ENCODE assay signal across 27 mouse cellular contexts in the genomic region with DNA sequence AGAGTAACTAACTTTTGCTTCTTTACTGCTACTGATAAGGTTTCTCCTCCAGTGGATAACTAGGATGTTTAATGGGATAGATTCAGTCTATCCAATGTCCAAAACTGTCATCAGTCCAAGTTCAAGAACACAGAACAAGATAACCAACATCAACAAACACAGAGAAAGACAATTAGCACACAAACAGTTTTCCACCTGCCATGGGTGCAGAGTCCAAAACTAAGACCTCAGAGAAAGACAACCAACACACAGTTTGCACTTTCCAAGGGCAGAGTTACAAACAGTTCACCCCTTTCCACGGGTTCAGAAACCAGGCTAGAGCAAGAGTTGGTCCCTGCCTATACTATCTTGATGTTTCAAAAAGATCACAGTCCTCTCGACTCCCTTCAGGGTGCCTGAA. TPM values are rescaled to one million over a fixed set of nuclear protein-coding genes. Genes with fewer than 3 reads are reported as not detected.
DNase-seq lines count a peak whose midpoint lies in the region; ATAC-seq and TF ChIP-seq lines count a peak whose summit lies in the region.
"Had no signal": no experiment of that assay in that cellular context is flagged by ENCODE, and none has a peak within 500 bp of the region (broad histone marks: within the 10 kb centered on the region; RNA-seq: fewer than 3 reads in every experiment).

No protein-coding gene starts in this region.

- ATAC-seq in liver, embryonic 12.5 days, result no peak
- peak; percentile 70 for ATAC-seq in liver, postnatal 0 days
- ATAC-seq: activated CD4-positive, CD25-positive, alpha-beta regulatory T cell, adult 4 months; CD4-positive, CD25-positive, alpha-beta regulatory T cell, adult 4 months; Patski had no signal

- in situ Hi-C loops in CH12.LX (cut with MboI; ENCODE audit: low pct_ligation_motif_present, low pct_unique_long_range_greater_than_20kb, low sequenced_read_pairs), result no loop called here

- no peak overlapping the region for H3K9ac ChIP-seq in liver, adult 2 months (ENCODE audit: low read depth, low read length)
- no peak overlapping the region for H3K9ac ChIP-seq in liver, embryonic 12.5 days
- no peak overlapping the region for H3K9ac ChIP-seq in liver, postnatal 0 days (replicated peaks)
- peak overlapping the region; percentile 70; the same call in 1 of the 2 replicates for H3K9ac ChIP-seq in CH12.LX (ENCODE audit: insufficient read depth, low read depth)

- H3K9me3 ChIP-seq in liver, embryonic 12.5 days (replicated peaks), result no peaks in the 10 kb centered on the region
- no peaks in the 10 kb centered on the region for H3K9me3 ChIP-seq in liver, postnatal 0 days (ENCODE audit: low read length)
- H3K9me3 ChIP-seq in CH12.LX (replicated peaks; ENCODE audit: low read length), result no peaks in the 10 kb centered on the region
- H3K9me3 ChIP-seq in forebrain, embryonic 10.5 days, result no peaks in the 10 kb centered on the region

- H3K27ac ChIP-seq in liver, adult 2 months (replicated peaks; ENCODE audit: insufficient read depth, low read depth, low read length), result peak overlapping the region; percentile 73
- no peak overlapping the region for H3K27ac ChIP-seq in liver, embryonic 12.5 days
- no peak overlapping the region for H3K27ac ChIP-seq in liver, postnatal 0 days (ENCODE audit: low read depth)
- no peak overlapping the region for H3K27ac ChIP-seq in CH12.LX (ENCODE audit: insufficient read depth, low read depth)
- H3K27ac ChIP-seq in forebrain, embryonic 10.5 days, result no peak overlapping the region

- H3K4me2 ChIP-seq in liver, embryonic 12.5 days, result no peak overlapping the region
- H3K4me2 ChIP-seq in liver, postnatal 0 days (ENCODE audit: low read depth, low read length), result no peak overlapping the region
- H3K4me2 ChIP-seq in CH12.LX (ENCODE audit: insufficient read depth, low read depth, poor library complexity, severe bottlenecking) (peak overlapping the region; percentile 74), myocyte (ENCODE audit: low read depth) (peak overlapping the region; percentile 55)

- H3K36me3 ChIP-seq in liver, adult 2 months (ENCODE audit: control insufficient read depth, insufficient read depth, low read length), result no peaks in the 10 kb centered on the region
- H3K36me3 ChIP-seq in liver, embryonic 12.5 days, result no peaks in the 10 kb centered on the region
- H3K36me3 ChIP-seq in liver, postnatal 0 days (replicated peaks; ENCODE audit: insufficient read depth, low read length), result no peaks in the 10 kb centered on the region
- no peaks in the 10 kb centered on the region for H3K36me3 ChIP-seq in CH12.LX (replicated peaks in 1 of 2; ENCODE audit: control insufficient read depth in 1 of 2, insufficient read depth in 1 of 2, low read length in 1 of 2)
- H3K36me3 ChIP-seq in myocyte (ENCODE audit: control insufficient read depth, insufficient read depth), result no peaks in the 10 kb centered on the region
- H3K36me3 ChIP-seq in forebrain, embryonic 10.5 days (replicated peaks), result no peaks in the 10 kb centered on the region
- H3K36me3 ChIP-seq: G1E had no signal

- DNase-seq in liver, adult 2 months (ENCODE audit: extremely low read depth, low read depth, low spot score), result peak; percentile 97
- DNase-seq in liver, postnatal 0 days, result no peak
- no peak for DNase-seq in liver
- no peak for DNase-seq in CH12.LX (ENCODE audit: extremely low read depth)
- DNase-seq in adrenal gland, adult 2 months, result no peak
- no peak for DNase-seq in forebrain, embryonic 10.5 days (ENCODE audit: extremely low spot score, low spot score)
- DNase-seq: adrenal gland, adult 8-10 months; adrenal gland, postnatal 10 days; adrenal gland, postnatal 14 days; adrenal gland, postnatal 25 days; adrenal gland, postnatal 36 days; B cell, adult 2 months; cerebellum, adult 11 months; cerebellum, adult 11-12 months; cerebellum, adult 18-20 months; cerebellum, adult 2 months had no signal

- no peak for TF ChIP-seq RAD21 in CH12.LX (IDR thresholded peaks at IDR 0.05; ENCODE audit: low read depth, low read length)

- no peaks in the 10 kb centered on the region for H3K79me2 ChIP-seq in liver, adult 2 months (ENCODE audit: control insufficient read depth, insufficient read depth, low read length)
- H3K79me2 ChIP-seq in CH12.LX (replicated peaks; ENCODE audit: control insufficient read depth, extremely low read depth, insufficient read depth, poor library complexity, severe bottlenecking), result no peaks in the 10 kb centered on the region
- H3K79me2 ChIP-seq in myocyte (ENCODE audit: control insufficient read depth, insufficient read depth), result no peaks in the 10 kb centered on the region

- no peak for TF ChIP-seq CTCF in liver, adult 2 months (IDR thresholded peaks at IDR 0.05; ENCODE audit: low read depth, low read length)
- TF ChIP-seq CTCF in liver, postnatal 0 days (IDR thresholded peaks at IDR 0.05; ENCODE audit: low read depth), result no peak
- TF ChIP-seq CTCF in CH12.LX (conservative IDR thresholded peaks at IDR 0.05 in 1 of 2, IDR thresholded peaks at IDR 0.05 in 1 of 2; ENCODE audit: low read depth in 2 of 2, low read length in 2 of 2), result no peak

- no peak for TF ChIP-seq POLR2A in liver, adult 2 months (IDR thresholded peaks at IDR 0.05; ENCODE audit: extremely low read depth, insufficient read depth, low read length)
- no peak for TF ChIP-seq POLR2A in CH12.LX (IDR thresholded peaks at IDR 0.05; ENCODE audit: low read depth, low read length)
- no peak for TF ChIP-seq POLR2A in myocyte (IDR thresholded peaks at IDR 0.05; ENCODE audit: insufficient read length, low read depth)

- TF ChIP-seq EP300 in liver, postnatal 0 days (IDR thresholded peaks at IDR 0.05; ENCODE audit: low read depth), result no peak
- TF ChIP-seq EP300 in CH12.LX (IDR thresholded peaks at IDR 0.05; ENCODE audit: low read length), result no peak

- WGBS in liver, adult 2 months, result 14% methylated on average over 2 of the region's 2 CpGs
- WGBS in liver, embryonic 12.5 days (ENCODE audit: insufficient replicate concordance), result 46% methylated on average over 2 of the region's 2 CpGs
- 54% methylated on average over 2 of the region's 2 CpGs for WGBS in liver, postnatal 0 days (ENCODE audit: insufficient replicate concordance)
- 70% methylated on average over 2 of the region's 2 CpGs for WGBS in forebrain, embryonic 10.5 days

- peaks cover 11% of the 10 kb centered on the region for H3K4me1 ChIP-seq in liver, adult 2 months (ENCODE audit: control insufficient read depth, insufficient read depth, low read length)
- H3K4me1 ChIP-seq in liver, embryonic 12.5 days, result no peaks in the 10 kb centered on the region
- peaks cover 2% of the 10 kb centered on the region; the same call in 1 of the 2 replicates for H3K4me1 ChIP-seq in liver, postnatal 0 days (ENCODE audit: insufficient read depth)
- peaks cover 4 to 5% of the 10 kb centered on the region in 2 experiments; a peak in 3 of 4 replicates for H3K4me1 ChIP-seq in CH12.LX (ENCODE audit: control insufficient read depth in 1 of 2, insufficient read depth in 2 of 2)
- no peaks in the 10 kb centered on the region for H3K4me1 ChIP-seq in forebrain, embryonic 10.5 days

- dilution Hi-C loops in CH12.LX (cut with MboI; ENCODE audit: extremely low pct_ligation_motif_present, extremely low pct_unique_long_range_greater_than_20kb, low sequenced_read_pairs), result no loop called here

- H3K4me3 ChIP-seq in liver, adult 2 months (ENCODE audit: insufficient read depth, low read depth, low read length), result no peak overlapping the region; the same call in 1 of the 2 replicates
- H3K4me3 ChIP-seq in liver, embryonic 12.5 days, result no peak overlapping the region
- no peak overlapping the region for H3K4me3 ChIP-seq in liver, postnatal 0 days (ENCODE audit: low read depth, low read length)
- H3K4me3 ChIP-seq in CH12.LX (replicated peaks in 1 of 3; ENCODE audit: low read depth in 2 of 3, low read length in 2 of 3, poor library complexity in 1 of 3) (peak overlapping the region in 2 of 3 experiments; percentile 21 to 53), myocyte (no peak overlapping the region)
- H3K4me3 ChIP-seq in forebrain, embryonic 10.5 days, result no peak overlapping the region

- H3K27me3 ChIP-seq in liver, adult 2 months (ENCODE audit: control insufficient read depth, insufficient read depth, low read length), result no peaks in the 10 kb centered on the region
- no peaks in the 10 kb centered on the region for H3K27me3 ChIP-seq in liver, embryonic 12.5 days (replicated peaks)
- no peaks in the 10 kb centered on the region for H3K27me3 ChIP-seq in liver, postnatal 0 days (ENCODE audit: insufficient read depth, low read length)
- H3K27me3 ChIP-seq in CH12.LX (replicated peaks) (no peaks in the 10 kb centered on the region), myocyte (ENCODE audit: control insufficient read depth, insufficient read depth, insufficient read length) (no peaks in the 10 kb centered on the region)
- no peaks in the 10 kb centered on the region for H3K27me3 ChIP-seq in forebrain, embryonic 10.5 days (ENCODE audit: poor library complexity, severe bottlenecking)
- H3K27me3 ChIP-seq: Patski had no signal

- H3ac ChIP-seq in myocyte (ENCODE audit: control insufficient read depth, insufficient read length), result no peak overlapping the region

RNA-seq across cellular contexts. Expression of gene Hsd3b3, which starts 23.6 kb away (rescaled TPM):
- total RNA-seq in liver, adult 2 months (2014; rRNA removed), result 263 and 290 TPM in 2 replicates
- 213 and 241 TPM in 2 replicates for polyA plus RNA-seq in liver, adult 2 months (2012; rRNA removed)
- polyA plus RNA-seq in liver, embryonic 12.5 days (2016; fragmentation: Nextera tagmentation; extraction: Ambion mirVana), result 0.10 and 0.26 TPM in 2 replicates
- polyA plus RNA-seq in liver, postnatal 0 days (2015; fragmentation: Nextera tagmentation; extraction: Ambion mirVana), result 83.5 and 99.1 TPM in 2 replicates
- total RNA-seq in CH12.LX (2012; rRNA removed) (not detected in 2 replicates), CH12.LX (2014; rRNA removed) (not detected in 2 replicates)
- polyA plus RNA-seq in CH12.LX (2012; ENCODE audit: insufficient read length, low read depth) (not detected in 2 replicates), myocyte (2012; fragmentation: generic; extraction: Trizol) (not detected)
- under 1 TPM in 1 of 2 experiments, not detected in 1; 0.29 TPM for total RNA-seq in adrenal gland, adult 2 months (2021)
- polyA plus RNA-seq in adrenal gland, adult 2 months (2012; rRNA removed), result 0.35 TPM in 1 of 2 replicates, not detected in the other
- polyA plus RNA-seq in forebrain, embryonic 10.5 days (2016; fragmentation: Nextera tagmentation; extraction: Ambion mirVana), result not detected in 2 replicates
- total RNA-seq: adrenal gland, adult 18-20 months; adrenal gland, adult 8-10 months; adrenal gland, postnatal 25 days; adrenal gland, postnatal 36 days; ES-E14; MEL had no signal
- polyA plus RNA-seq: brain, embryonic 14.5 days; C2C12; cerebellum, adult 2 months; G1E had no signal

RNA-seq across cellular contexts. Expression of gene Hsd3b6, which starts 27.7 kb away (rescaled TPM):
- total RNA-seq in liver, adult 2 months (2014; rRNA removed), result 0.07 TPM in 1 of 2 replicates, not detected in the other
- not detected in 2 replicates for polyA plus RNA-seq in liver, adult 2 months (2012; rRNA removed)
- 45.7 and 53.1 TPM in 2 replicates for polyA plus RNA-seq in liver, embryonic 12.5 days (2016; fragmentation: Nextera tagmentation; extraction: Ambion mirVana)
- polyA plus RNA-seq in liver, postnatal 0 days (2015; fragmentation: Nextera tagmentation; extraction: Ambion mirVana), result 0.81 and 1.5 TPM in 2 replicates
- total RNA-seq in CH12.LX (2012; rRNA removed) (not detected in 2 replicates), CH12.LX (2014; rRNA removed) (not detected in 2 replicates)
- polyA plus RNA-seq in CH12.LX (2012; ENCODE audit: insufficient read length, low read depth) (not detected in 2 replicates), myocyte (2012; fragmentation: generic; extraction: Trizol) (not detected)
- total RNA-seq in adrenal gland, adult 2 months (2021), result 100 to 1,000 TPM in 1 of 2 experiments, 10 to 100 TPM in 1; 75.9 to 236 TPM
- polyA plus RNA-seq in adrenal gland, adult 2 months (2012; rRNA removed), result 25.3 and 27.1 TPM in 2 replicates
- polyA plus RNA-seq in forebrain, embryonic 10.5 days (2016; fragmentation: Nextera tagmentation; extraction: Ambion mirVana), result 8.2 and 12.1 TPM in 2 replicates
- total RNA-seq: ES-E14, MEL had no signal
- polyA plus RNA-seq: activated CD4-positive, CD25-positive, alpha-beta regulatory T cell, adult 4 months; C2C12; CD4-positive, CD25-positive, alpha-beta regulatory T cell, adult 4 months; cerebellum, adult 2 months; G1E had no signal

Comparison
In these comparisons a context has a peak if more than half of its experiments do, and no peak if none do; other contexts are left out.
1. RNA of gene Hsd3b3, which starts 23.6 kb away (polyA plus RNA-seq): 213 to 241 TPM in liver, adult 2 months and 83.5 to 99.1 TPM in liver, postnatal 0 days; 0.35 TPM in adrenal gland, adult 2 months, 0.10 to 0.26 TPM in liver, embryonic 12.5 days, not detected in forebrain, embryonic 10.5 days, not detected in CH12.LX and not detected in myocyte (single experiment); every median in the first group is over 10 times any median in the second.
2. H3K4me3 ChIP-seq: peak in CH12.LX (2 of 3); none in liver, adult 2 months (single experiment), liver, embryonic 12.5 days (single experiment), liver, postnatal 0 days (single experiment), myocyte (single experiment) and forebrain, embryonic 10.5 days (single experiment).
3. H3K4me2 ChIP-seq: peak in CH12.LX (single experiment) and myocyte (single experiment); none in liver, embryonic 12.5 days (single experiment) and liver, postnatal 0 days (single experiment).